ENCODE assay signal across 8 mouse cellular contexts in the genomic region with DNA sequence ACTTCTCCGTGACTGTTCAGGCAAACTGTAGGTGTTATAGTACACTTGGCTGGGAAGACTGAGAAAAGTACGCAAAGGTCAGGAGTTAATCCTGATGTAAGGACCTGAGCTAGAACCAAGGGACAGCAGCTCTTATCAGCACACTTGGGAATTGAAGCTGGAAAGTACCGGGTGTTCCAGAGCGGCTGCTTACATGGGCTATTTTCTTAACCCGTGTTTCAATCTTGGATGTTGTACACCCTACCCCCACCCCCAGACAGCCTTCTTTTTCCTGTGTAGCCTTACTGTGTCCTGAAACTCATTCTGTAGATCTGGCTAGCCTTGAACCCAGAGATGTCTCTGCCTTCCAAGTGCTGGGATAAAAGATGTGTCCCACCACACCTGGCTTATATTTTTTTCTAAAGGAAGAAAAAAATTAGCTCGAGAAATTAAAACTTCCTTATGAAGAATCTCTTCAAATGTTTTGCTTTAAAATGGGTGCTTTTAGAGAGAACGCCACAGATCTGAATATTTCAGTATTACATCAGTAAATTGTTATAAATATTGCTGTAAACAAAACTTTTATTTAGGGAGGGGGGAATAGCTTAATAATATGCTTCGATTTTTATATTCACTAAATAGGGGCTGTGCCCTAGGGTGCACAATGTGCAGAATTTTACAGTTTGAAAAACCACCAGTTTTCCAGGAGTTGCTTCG. TPM values are rescaled to one million over a fixed set of nuclear protein-coding genes. Genes with fewer than 3 reads are reported as not detected.
A peak's percentile ranks its signal among the peaks of the same experiment; 100 is the strongest.
DNase-seq lines count a peak whose midpoint lies in the region; ATAC-seq and TF ChIP-seq lines count a peak whose summit lies in the region.

No protein-coding gene starts in this region.

- peak overlapping the region; percentile 98 for H3K27ac ChIP-seq in kidney, postnatal 0 days
- H3K27ac ChIP-seq in embryonic facial prominence, embryonic 15.5 days (replicated peaks) = peak overlapping the region; percentile 95
- H3K27ac ChIP-seq in hindbrain, embryonic 14.5 days = peak overlapping the region; percentile 88
- H3K27ac ChIP-seq in midbrain, embryonic 15.5 days = peak overlapping the region; percentile 91

- no peak for ATAC-seq in kidney, postnatal 0 days (replicated peaks; ENCODE audit: low FRiP score, low read depth)
- ATAC-seq in embryonic facial prominence, embryonic 15.5 days (ENCODE audit: insufficient number of reproducible peaks, low FRiP score, low TSS enrichment, low read depth) = no peak
- no peak for ATAC-seq in hindbrain, embryonic 14.5 days (ENCODE audit: low FRiP score)
- no peak for ATAC-seq in midbrain, embryonic 15.5 days (replicated peaks)

- peak overlapping the region; percentile 67 for H3K4me3 ChIP-seq in kidney, postnatal 0 days (replicated peaks; ENCODE audit: low read depth, low read length)
- peak overlapping the region; percentile 97 for H3K4me3 ChIP-seq in embryonic facial prominence, embryonic 15.5 days (replicated peaks)
- H3K4me3 ChIP-seq in hindbrain, embryonic 14.5 days (replicated peaks; ENCODE audit: low read length) = peak overlapping the region; percentile 99
- H3K4me3 ChIP-seq in midbrain, embryonic 15.5 days = peak overlapping the region; percentile 94

- H3K27me3 ChIP-seq in kidney, postnatal 0 days (ENCODE audit: insufficient read depth, low read length) = no peaks in the 10 kb centered on the region
- no peaks in the 10 kb centered on the region for H3K27me3 ChIP-seq in embryonic facial prominence, embryonic 15.5 days
- no peaks in the 10 kb centered on the region for H3K27me3 ChIP-seq in hindbrain, embryonic 14.5 days (ENCODE audit: control insufficient read depth, insufficient read depth, low read length)
- H3K27me3 ChIP-seq in midbrain, embryonic 15.5 days (replicated peaks) = no peaks in the 10 kb centered on the region

- H3K9me3 ChIP-seq in kidney, postnatal 0 days (replicated peaks; ENCODE audit: low read length) = no peaks in the 10 kb centered on the region
- H3K9me3 ChIP-seq in embryonic facial prominence, embryonic 15.5 days (replicated peaks) = no peaks in the 10 kb centered on the region
- H3K9me3 ChIP-seq in hindbrain, embryonic 14.5 days (ENCODE audit: control insufficient read depth, low read length) = no peaks in the 10 kb centered on the region
- H3K9me3 ChIP-seq in midbrain, embryonic 15.5 days = no peaks in the 10 kb centered on the region

- H3K4me2 ChIP-seq in kidney, postnatal 0 days (ENCODE audit: low read length) = peak overlapping the region; percentile 73
- peak overlapping the region; percentile 76 for H3K4me2 ChIP-seq in embryonic facial prominence, embryonic 15.5 days (replicated peaks)
- peak overlapping the region; percentile 87 for H3K4me2 ChIP-seq in hindbrain, embryonic 14.5 days (replicated peaks)
- H3K4me2 ChIP-seq in midbrain, embryonic 15.5 days = peak overlapping the region; percentile 81

- WGBS in kidney, postnatal 0 days = 59% methylated on average over 9 of the region's 9 CpGs
- WGBS in embryonic facial prominence, embryonic 15.5 days = 61% methylated on average over 9 of the region's 9 CpGs
- 74% methylated on average over 9 of the region's 9 CpGs for WGBS in hindbrain, embryonic 14.5 days
- 75% methylated on average over 9 of the region's 9 CpGs for WGBS in midbrain, embryonic 15.5 days

- no peaks in the 10 kb centered on the region for H3K36me3 ChIP-seq in kidney, postnatal 0 days (ENCODE audit: insufficient read depth, low read length)
- no peaks in the 10 kb centered on the region for H3K36me3 ChIP-seq in embryonic facial prominence, embryonic 15.5 days
- no peaks in the 10 kb centered on the region for H3K36me3 ChIP-seq in hindbrain, embryonic 14.5 days (replicated peaks; ENCODE audit: control insufficient read depth, insufficient read depth)
- H3K36me3 ChIP-seq in midbrain, embryonic 15.5 days (replicated peaks) = no peaks in the 10 kb centered on the region

- peaks cover 9% of the 10 kb centered on the region; the same call in 1 of the 2 replicates for H3K4me1 ChIP-seq in kidney, postnatal 0 days (replicated peaks; ENCODE audit: insufficient read depth, low read length)
- peaks cover 10% of the 10 kb centered on the region for H3K4me1 ChIP-seq in embryonic facial prominence, embryonic 15.5 days
- H3K4me1 ChIP-seq in hindbrain, embryonic 14.5 days (replicated peaks; ENCODE audit: control insufficient read depth, insufficient read depth, low read length) = peaks cover 26% of the 10 kb centered on the region
- H3K4me1 ChIP-seq in midbrain, embryonic 15.5 days = peaks cover 16% of the 10 kb centered on the region

- H3K9ac ChIP-seq in kidney, postnatal 0 days (ENCODE audit: low read depth, low read length) = peak overlapping the region; percentile 85
- H3K9ac ChIP-seq in embryonic facial prominence, embryonic 15.5 days = peak overlapping the region; percentile 93; the same call in 1 of the 2 replicates
- peak overlapping the region; percentile 96 for H3K9ac ChIP-seq in hindbrain, embryonic 14.5 days
- H3K9ac ChIP-seq in midbrain, embryonic 15.5 days = peak overlapping the region; percentile 92

- no peak for TF ChIP-seq CTCF in kidney, postnatal 0 days (IDR thresholded peaks at IDR 0.05; ENCODE audit: low read depth)

- DNase-seq in kidney, postnatal 0 days (ENCODE audit: low spot score) = peak; percentile 16
- DNase-seq in kidney, adult 18-20 months = no peak
- DNase-seq in hindbrain, embryonic 14.5 days (ENCODE audit: low spot score) = no peak
- no peak for DNase-seq in ovary, adult 18-20 months (ENCODE audit: low spot score)
- DNase-seq in left cerebral cortex, adult 9 months (ENCODE audit: low spot score in 2 of 2) = no peak
- no peak for DNase-seq in embryo, embryonic 9.5 days (ENCODE audit: extremely low spot score)

RNA-seq across cellular contexts. Expression of gene Psma6, which starts 13.7 kb away (rescaled TPM):
- 415 and 419 TPM in 2 replicates for polyA plus RNA-seq in kidney, postnatal 0 days (2015; fragmentation: Nextera tagmentation; extraction: Ambion mirVana)
- 379 and 380 TPM in 2 replicates for polyA plus RNA-seq in embryonic facial prominence, embryonic 15.5 days (2015; fragmentation: Nextera tagmentation; extraction: Ambion mirVana)
- polyA plus RNA-seq in hindbrain, embryonic 14.5 days (2014; fragmentation: Nextera tagmentation; extraction: Ambion mirVana) = 403 and 442 TPM in 2 replicates
- 382 and 383 TPM in 2 replicates for polyA plus RNA-seq in midbrain, embryonic 15.5 days (2015; fragmentation: Nextera tagmentation; extraction: Ambion mirVana)
